Mouse (Mus musculus) forebrain, postnatal 0 days (tissue): ENCODE results near the gene Rad9a. TPM values are rescaled to one million over a fixed set of nuclear protein-coding genes. Genes with fewer than 3 reads are reported as not detected.

ENCODE experiments used
- ATAC-seq: fragments of 200-750 bp; cut with Nextera tagmentation; 2 replicates; pipeline ENCODE4 v1.8.0; 2017; ENCODE audit warnings: mild to moderate bottlenecking, moderate library complexity
- DNase-seq: peaks from one replicate; pipeline ENCODE4 v3.0.0-alpha.2; 2015
- H3K27ac ChIP-seq: fragments of 300-500 bp; sonication (generic); 2 replicates; pipeline ENCODE4 v1.5.1; 2014; ENCODE audit warnings: low read depth, mild to moderate bottlenecking, antibody characterized with exemption, low read length, moderate library complexity, mixed read lengths
- H3K27me3 ChIP-seq: fragments of 300-500 bp; sonication (generic); 2 replicates; pipeline ENCODE4 v1.6.1; 2014; ENCODE audit warnings: mild to moderate bottlenecking, low read length, mixed read lengths; ENCODE audit not compliant: insufficient read depth
- H3K36me3 ChIP-seq: fragments of 300-500 bp; sonication (generic); 2 replicates; pipeline ENCODE4 v1.6.1; 2014; ENCODE audit warnings: mild to moderate bottlenecking, moderate library complexity; ENCODE audit not compliant: insufficient read depth
- H3K4me1 ChIP-seq: fragments of 300-500 bp; sonication (generic); 2 replicates; pipeline ENCODE4 v1.6.1; 2014; ENCODE audit warnings: antibody characterized with exemption; ENCODE audit not compliant: insufficient read depth
- H3K4me2 ChIP-seq: fragments of 300-500 bp; sonication (generic); 2 replicates; pipeline ENCODE4 v1.6.1; 2014; ENCODE audit warnings: low read depth, mild to moderate bottlenecking, moderate library complexity
- H3K4me3 ChIP-seq: fragments of 300-500 bp; sonication (generic); 2 replicates; pipeline ENCODE4 v1.5.1; 2014; ENCODE audit warnings: low read depth, low read length, mixed read lengths
- H3K9ac ChIP-seq: fragments of 300-500 bp; sonication (generic); 2 replicates; pipeline ENCODE4 v1.6.1; 2014; ENCODE audit warnings: mild to moderate bottlenecking
- H3K9me3 ChIP-seq: fragments of 300-500 bp; sonication (generic); 2 replicates; pipeline ENCODE4 v1.6.1; 2016; ENCODE audit warnings: low read length
- CTCF ChIP-seq: sonication (generic); IDR thresholded peaks from 2 replicates; pipeline ENCODE4 v1.5.1; 2016; ENCODE audit warnings: antibody characterized with exemption, control low read depth, low read depth
- WGBS: fragments of 180-500 bp; shearing (Covaris S2); extraction: QIAGEN DNeasy Blood & Tissue Kit; methylation state at CpG from one replicate; pipeline ENCODE4 v1.1.7; 2014; 5-methylcytosine and 5-hydroxymethylcytosine counted together
- polyA plus RNA-seq: library from polyadenylated mRNA; unstranded; fragments of >200 nt; fragmentation: Nextera tagmentation; extraction: Ambion mirVana; gene quantifications from 2 replicates; pipeline ENCODE4 v1.2.1, GENCODE M21; 2015
- total RNA-seq: library from RNA; depleted of rRNA; stranded (reverse); fragments of >200 nt; gene quantifications from 2 replicates; pipeline ENCODE4 v1.2.3, GENCODE M21; 2014

Rad9a gene
- total and polyA plus RNA-seq, 2 experiments from 2014 or later, result 16.4 to 16.5 TPM

- H3K27me3 ChIP-seq, result no peaks in the 10 kb centered on the region
- peaks cover 8% of the 10 kb centered on the region; the same call in 1 of the 2 replicates for H3K4me1 ChIP-seq
- WGBS, result 78% methylated on average over 5 of the region's 5 CpGs
- no peak for TF ChIP-seq CTCF
- no peak overlapping the region for H3K27ac ChIP-seq
- DNase-seq, result no peak
- no peak overlapping the region for H3K9ac ChIP-seq
- no peak overlapping the region for H3K4me2 ChIP-seq
- H3K9me3 ChIP-seq, result no peaks in the 10 kb centered on the region
- no peak for ATAC-seq
- H3K36me3 ChIP-seq, result peaks cover 26% of the 10 kb centered on the region
- H3K4me3 ChIP-seq, result no peak overlapping the region
Observed at GRCm38 (mm10) chr19:4151488-4151860, 50.0 kb downstream of the Rad9a start.

DNA sequence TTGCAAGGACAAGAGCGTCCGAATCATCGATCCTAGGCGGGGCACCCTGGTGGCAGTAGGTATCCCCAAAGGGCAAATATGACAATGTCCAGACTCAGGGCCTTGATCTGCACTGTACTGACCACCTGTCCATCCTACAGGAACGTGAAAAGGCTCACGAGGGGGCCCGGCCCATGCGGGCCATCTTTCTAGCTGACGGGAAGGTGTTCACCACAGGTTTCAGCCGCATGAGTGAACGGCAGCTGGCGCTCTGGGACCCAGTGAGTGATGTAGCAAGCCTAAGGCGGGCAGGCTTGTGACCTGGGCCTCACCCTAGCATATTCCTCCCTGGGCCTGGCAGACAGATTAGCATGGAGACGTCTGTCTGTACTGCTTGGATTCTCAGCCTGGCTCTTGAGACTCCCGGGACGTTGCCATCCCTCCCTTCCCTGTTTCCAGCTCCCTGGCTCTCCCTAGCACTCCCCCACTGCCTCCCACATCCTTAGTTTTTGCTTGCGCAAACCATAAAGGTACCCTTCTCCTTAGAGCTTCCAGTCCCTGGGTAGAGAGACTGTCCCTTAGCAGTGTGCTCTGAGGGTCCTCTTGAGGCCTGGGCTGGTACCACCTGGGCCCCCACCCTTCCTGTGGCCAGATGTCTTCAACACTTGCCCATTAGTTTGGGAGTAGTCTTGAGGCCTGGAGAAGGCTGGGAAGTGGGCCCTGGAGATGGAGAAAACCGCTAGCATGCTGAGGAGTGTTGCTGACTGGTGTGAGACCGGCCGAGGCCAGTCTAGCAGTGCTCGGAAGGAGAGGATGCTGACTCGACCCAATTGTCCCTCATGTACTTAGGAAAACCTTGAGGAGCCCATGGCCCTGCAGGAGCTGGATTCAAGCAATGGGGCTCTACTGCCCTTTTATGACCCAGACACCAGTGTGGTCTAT is 50.6 kb downstream of the Rad9a start:
- no peak overlapping the region for H3K27ac ChIP-seq
- H3K4me2 ChIP-seq, result no peak overlapping the region
- 91% methylated on average over 22 of the region's 22 CpGs for WGBS
- no peak overlapping the region for H3K9ac ChIP-seq
- H3K4me3 ChIP-seq, result no peak overlapping the region
- no peak for TF ChIP-seq CTCF
- DNase-seq (no peak), ATAC-seq (no peak)
- no peaks in the 10 kb centered on the region for H3K9me3 ChIP-seq
- H3K4me1 ChIP-seq, result peaks cover 8% of the 10 kb centered on the region; the same call in 1 of the 2 replicates
- H3K27me3 ChIP-seq, result no peaks in the 10 kb centered on the region
- H3K36me3 ChIP-seq, result peaks cover 19% of the 10 kb centered on the region

- ATAC-seq (no peak), DNase-seq (no peak)
- Histone ChIP-seq H3K36me3 (peaks cover 16% of the 10 kb centered on the region; the same call in 1 of the 2 replicates), H3K4me1 (peaks cover 8% of the 10 kb centered on the region; the same call in 1 of the 2 replicates), H3K27ac (no peak overlapping the region), H3K27me3 (no peaks in the 10 kb centered on the region), H3K9me3 (no peaks in the 10 kb centered on the region), H3K4me3 (no peak overlapping the region), H3K9ac (no peak overlapping the region), H3K4me2 (no peak overlapping the region)
- 95% methylated on average over 17 of the region's 17 CpGs for WGBS
- no peak for TF ChIP-seq CTCF
Observed at GRCm38 (mm10) chr19:4149764-4150461, 51.5 kb downstream of the Rad9a start.

DNA sequence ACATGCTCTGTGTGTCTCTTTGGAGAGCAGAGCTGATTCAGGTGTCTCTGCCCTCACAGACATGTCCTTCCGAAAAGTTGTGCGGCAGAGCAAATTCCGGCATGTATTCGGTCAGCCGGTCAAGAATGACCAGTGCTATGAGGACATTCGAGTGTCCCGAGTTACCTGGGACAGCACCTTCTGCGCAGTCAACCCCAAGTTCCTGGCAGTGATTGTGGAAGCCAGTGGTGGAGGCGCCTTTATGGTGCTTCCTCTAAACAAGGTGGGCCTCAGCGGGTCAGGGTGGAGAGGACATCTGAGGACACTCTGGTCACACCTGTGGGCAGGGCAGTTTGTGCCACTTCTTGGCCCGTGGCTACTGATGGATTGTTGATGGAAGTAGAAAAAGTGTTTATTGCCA is 52.2 kb downstream of the Rad9a start:
- H3K4me3 ChIP-seq, result peak overlapping the region; percentile 77
- no peaks in the 10 kb centered on the region for H3K9me3 ChIP-seq
- no peak overlapping the region for H3K27ac ChIP-seq
- peak overlapping the region; percentile 84 for H3K9ac ChIP-seq
- peaks cover 16% of the 10 kb centered on the region; the same call in 1 of the 2 replicates for H3K36me3 ChIP-seq
- H3K4me1 ChIP-seq, result peaks cover 8% of the 10 kb centered on the region; the same call in 1 of the 2 replicates
- no peak for DNase-seq
- 92% methylated on average over 11 of the region's 11 CpGs for WGBS
- peak overlapping the region; percentile 79 for H3K4me2 ChIP-seq
- no peak for TF ChIP-seq CTCF
- no peak for ATAC-seq
- H3K27me3 ChIP-seq, result no peaks in the 10 kb centered on the region

DNA sequence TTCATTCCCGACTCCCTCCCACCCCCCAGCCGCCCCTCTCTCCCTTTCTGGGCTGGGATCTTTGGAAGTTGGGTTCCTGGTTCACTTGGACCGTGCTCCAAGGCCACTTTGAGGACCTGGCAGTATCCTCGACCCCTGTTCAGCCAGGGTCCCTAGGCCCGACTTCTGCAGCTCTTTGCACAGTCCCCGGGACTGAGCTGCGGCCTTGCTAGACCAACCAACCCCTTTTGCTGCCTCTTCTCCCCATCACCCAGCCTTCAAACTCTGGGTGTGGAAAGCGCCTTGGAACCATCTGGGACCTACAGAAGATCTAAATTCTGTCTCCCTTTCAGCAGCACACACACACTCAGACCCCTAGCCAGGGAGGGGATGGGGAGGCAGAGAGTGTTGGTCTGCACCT is 52.6 kb downstream of the Rad9a start:
- H3K4me3 ChIP-seq, result peak overlapping the region; percentile 77
- peaks cover 8% of the 10 kb centered on the region; the same call in 1 of the 2 replicates for H3K4me1 ChIP-seq
- H3K9ac ChIP-seq, result peak overlapping the region; percentile 84
- ATAC-seq, result peak; percentile 34
- peak overlapping the region; percentile 79 for H3K4me2 ChIP-seq
- no peak for DNase-seq
- H3K36me3 ChIP-seq, result peaks cover 16% of the 10 kb centered on the region; the same call in 1 of the 2 replicates
- no peak for TF ChIP-seq CTCF
- 5% methylated on average over 8 of the region's 8 CpGs for WGBS
- no peaks in the 10 kb centered on the region for H3K9me3 ChIP-seq
- H3K27ac ChIP-seq, result peak overlapping the region; percentile 68
- H3K27me3 ChIP-seq, result no peaks in the 10 kb centered on the region

DNA sequence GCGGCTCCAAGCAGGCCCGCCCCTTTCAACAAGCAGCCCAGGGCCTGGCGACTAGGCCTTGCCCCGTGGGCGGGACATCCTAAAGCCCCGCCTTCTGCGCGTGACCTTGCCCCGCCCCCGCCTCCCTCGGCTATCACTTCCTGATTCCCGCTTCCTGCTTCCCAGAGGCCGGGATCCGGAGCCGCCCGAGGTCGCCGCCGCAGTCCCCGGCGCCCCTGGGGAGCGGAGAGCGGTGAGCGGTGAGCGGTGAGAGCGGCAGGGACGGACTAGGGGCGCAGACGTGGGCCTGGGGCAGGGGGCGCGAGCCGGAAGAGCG is 53.0 kb downstream of the Rad9a start, which contains the start of gene Coro1b:
Coro1b (plus strand) TSS at position 129 of the 316 bp plus-strand sequence.
- Histone ChIP-seq H3K9ac (peak within 1 kb of the TSS; percentile 84), H3K27me3 (no peaks in the 10 kb centered on the region), H3K36me3 (peaks cover 13% of the 10 kb centered on the region; the same call in 1 of the 2 replicates), H3K4me2 (peak within 1 kb of the TSS; percentile 79), H3K4me1 (peaks cover 8% of the 10 kb centered on the region; the same call in 1 of the 2 replicates), H3K27ac (peak within 1 kb of the TSS; percentile 68), H3K4me3 (peak within 1 kb of the TSS; percentile 77), H3K9me3 (no peaks in the 10 kb centered on the region)
- no peak for TF ChIP-seq CTCF
- under 1% methylated on average over 33 of the region's 33 CpGs for WGBS
- ATAC-seq, result peak; percentile 96
- DNase-seq, result peak; percentile 92
